Mouse (Mus musculus) spleen, postnatal 14 days (tissue): Measurements from ENCODE around the gene 2210017I01Rik.

Experiments used
- DNase-seq, 2 experiments: peaks; one replicate each; pipeline ENCODE4 v3.0.0; 2021 to 2022; ENCODE audit warnings: low spot score in 2 of 2

Gene 2210017I01Rik

GRCm38 (mm10) chr3:92565418-92565817 lies 41.9 kb downstream of the 2210017I01Rik start:
- DNase-seq, result no peak
